Mouse (Mus musculus) bone marrow, adult 2 months (tissue): ENCODE data around the gene Ddb1. TPM values are rescaled to one million over a fixed set of nuclear protein-coding genes. Genes with fewer than 3 reads are reported as not detected.

Source experiments
- H3K27ac ChIP-seq: fragments of 200-500 bp; 2 replicates; pipeline ENCODE4 v1.5.1; 2012; ENCODE audit warnings: low read depth, mild to moderate bottlenecking, control low read depth, inconsistent platforms, low read length; ENCODE audit not compliant: control insufficient read depth, poor library complexity, insufficient read depth
- H3K4me1 ChIP-seq: fragments of 200-500 bp; 2 replicates; pipeline ENCODE4 v1.6.1; 2011; ENCODE audit warnings: low read length; ENCODE audit not compliant: control insufficient read depth, insufficient read depth
- H3K4me3 ChIP-seq: fragments of 200-500 bp; replicated peaks from 2 replicates; pipeline ENCODE3; 2011; ENCODE audit warnings: mild to moderate bottlenecking, low read depth, low read length, control low read depth; ENCODE audit not compliant: control insufficient read depth
- CTCF ChIP-seq: fragments of 200-500 bp; IDR thresholded peaks from 2 replicates; pipeline ENCODE4 v1.5.1; 2011; ENCODE audit warnings: low read length, control low read depth; ENCODE audit not compliant: control insufficient read depth, insufficient read depth
- POLR2A ChIP-seq: fragments of 200-500 bp; IDR thresholded peaks from 2 replicates; pipeline ENCODE4 v1.6.1; 2011; ENCODE audit warnings: low read depth, mild to moderate bottlenecking, control low read depth, low read length, borderline replicate concordance; ENCODE audit not compliant: control insufficient read depth
- WGBS: fragments of 180-500 bp; shearing (Covaris S2); methylation state at CpG from one replicate; pipeline ENCODE4 v1.1.7; 2018; 5-methylcytosine and 5-hydroxymethylcytosine counted together
- polyA plus RNA-seq: library from polyadenylated mRNA; stranded (reverse); fragments of >200 nt; gene quantifications from 2 replicates; pipeline ENCODE4 v1.2.4, GENCODE M21; 2011; ENCODE audit warnings: low replicate concordance; ENCODE audit not compliant: missing spikeins, insufficient read depth, insufficient read length

The Ddb1 gene
- polyA plus RNA-seq, 1 experiment: 107 TPM

- H3K4me3 ChIP-seq: no peak overlapping the region
- 14% methylated on average over 6 of the region's 6 CpGs for WGBS
- peak overlapping the region; percentile 60 for H3K27ac ChIP-seq
- peaks cover 2% of the 10 kb centered on the region; the same call in 1 of the 2 replicates for H3K4me1 ChIP-seq
- TF ChIP-seq CTCF (no peak), POLR2A (no peak)
Measured at GRCm38 (mm10) chr19:10602247-10602769, 2.8 kb upstream of the Ddb1 start.

GRCm38 (mm10) chr19:10602787-10603186, 2.3 kb upstream of the Ddb1 start:
- Histone ChIP-seq H3K27ac (peak overlapping the region; percentile 60), H3K4me1 (peaks cover 2% of the 10 kb centered on the region; the same call in 1 of the 2 replicates), H3K4me3 (no peak overlapping the region)
- TF ChIP-seq POLR2A: no peak
- peak; percentile 94 for TF ChIP-seq CTCF
- WGBS: 2% methylated on average over 9 of the region's 9 CpGs

- peaks cover 2% of the 10 kb centered on the region; the same call in 1 of the 2 replicates for H3K4me1 ChIP-seq
- no peak overlapping the region for H3K4me3 ChIP-seq
- no peak overlapping the region for H3K27ac ChIP-seq
- WGBS: 76% methylated on average over 18 of the region's 18 CpGs
- TF ChIP-seq CTCF: no peak
- TF ChIP-seq POLR2A: no peak
Measured at GRCm38 (mm10) chr19:10603660-10604523, 1.2 kb upstream of the Ddb1 start.

- WGBS: 43% methylated on average over 3 of the region's 3 CpGs
- no peak for TF ChIP-seq CTCF
- TF ChIP-seq POLR2A: no peak
- Histone ChIP-seq H3K4me3 (peak overlapping the region; percentile 36), H3K4me1 (peaks cover 2% of the 10 kb centered on the region; the same call in 1 of the 2 replicates), H3K27ac (no peak overlapping the region)
Measured at GRCm38 (mm10) chr19:10604534-10604933, 593 bp upstream of the Ddb1 start.

GRCm38 (mm10) chr19:10605901-10606622, 935 bp downstream of the Ddb1 start:
- Histone ChIP-seq H3K27ac (peak overlapping the region; percentile 80), H3K4me3 (peak overlapping the region; percentile 91), H3K4me1 (peaks cover 2% of the 10 kb centered on the region; the same call in 1 of the 2 replicates)
- WGBS: 6% methylated on average over 20 of the region's 20 CpGs
- no peak for TF ChIP-seq POLR2A
- TF ChIP-seq CTCF: no peak

DNA sequence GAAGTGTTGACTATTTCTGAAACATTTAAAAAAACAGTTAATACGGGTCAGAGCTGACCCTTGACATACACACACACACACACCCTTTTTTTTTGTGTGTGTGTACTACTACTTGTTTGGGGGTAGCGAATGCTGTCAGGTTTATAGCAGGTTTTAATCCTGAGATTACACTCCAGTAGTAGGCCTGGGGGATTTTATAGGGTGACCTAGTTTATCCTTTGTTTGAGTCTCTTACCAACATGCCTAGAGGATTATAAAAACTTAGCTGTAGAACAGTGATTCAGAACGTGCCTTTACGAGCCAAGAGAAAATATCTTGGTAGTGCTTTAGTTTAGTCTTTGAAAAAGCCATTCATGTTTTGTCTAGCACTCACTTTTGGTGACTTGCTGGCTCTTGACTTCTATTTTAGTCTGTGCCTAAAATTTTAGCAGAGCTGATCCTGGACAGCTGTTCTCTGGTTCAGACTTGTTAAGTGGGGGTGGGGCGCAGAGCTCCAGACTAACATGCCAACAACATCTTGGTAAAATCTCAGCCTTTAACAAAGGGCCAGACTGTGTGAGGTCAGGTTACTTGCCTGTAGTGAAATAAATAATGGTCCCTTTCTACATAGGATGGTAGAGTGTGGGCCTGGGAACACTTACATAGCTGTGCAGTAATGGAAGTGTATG, 3.6 kb downstream of the Ddb1 start:
- H3K27ac ChIP-seq: no peak overlapping the region
- TF ChIP-seq POLR2A (no peak), CTCF (no peak)
- H3K4me3 ChIP-seq: no peak overlapping the region
- H3K4me1 ChIP-seq: no peaks in the 10 kb centered on the region
- WGBS: 93% methylated on average over 5 of the region's 5 CpGs

DNA sequence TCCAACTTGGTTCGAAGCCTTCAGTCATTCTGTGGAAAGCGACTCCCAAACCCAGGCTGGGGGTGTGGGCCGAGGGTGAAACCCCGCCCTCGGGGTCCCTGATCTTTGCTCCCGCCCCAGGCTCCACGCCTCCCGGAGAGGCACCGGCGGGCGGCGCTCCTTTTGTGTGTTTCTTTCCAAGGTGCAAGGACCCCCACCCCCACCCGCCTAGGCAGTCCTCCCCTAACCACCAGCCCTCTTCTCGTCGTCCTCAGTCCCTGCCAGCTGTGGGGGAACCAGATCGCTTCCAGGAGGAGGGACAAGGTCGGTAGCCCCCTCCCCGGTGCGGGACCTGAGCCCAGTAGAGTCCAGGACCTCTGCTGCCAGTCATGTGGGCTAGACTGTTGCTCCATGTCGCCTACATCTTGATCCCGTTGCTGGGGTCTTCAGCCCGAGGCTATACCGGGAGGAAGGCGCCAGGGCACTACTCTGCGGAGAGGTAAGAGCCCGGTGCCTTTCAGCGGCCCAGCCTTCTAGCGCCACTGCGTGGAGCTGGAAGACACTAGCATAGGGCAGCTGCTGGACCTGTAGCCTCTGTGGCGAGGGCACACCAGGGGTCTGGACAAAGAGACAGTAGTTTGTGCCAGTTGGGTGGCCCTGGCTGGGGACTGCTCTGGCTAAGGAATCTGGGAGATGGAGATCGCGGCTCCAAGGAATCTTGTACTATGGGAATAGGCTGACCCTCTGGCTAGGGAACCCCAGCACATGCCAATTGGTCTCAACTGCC, 29.2 kb downstream of the Ddb1 start, which contains the start of gene Vwce:
Gene Vwce, plus strand, starts transcription at position 108 of the 766 bp plus-strand sequence.
- Histone ChIP-seq H3K27ac (no peak within 1 kb of the TSS), H3K4me1 (no peaks in the 10 kb centered on the region), H3K4me3 (peak within 1 kb of the TSS; percentile 34)
- WGBS: 4% methylated on average over 32 of the region's 32 CpGs
- peak; percentile 35; the same call in 1 of the 2 replicates for TF ChIP-seq CTCF
- no peak for TF ChIP-seq POLR2A
